Mouse (Mus musculus) hindbrain, embryonic 15.5 days (tissue): ENCODE data around the gene Blm. TPM values are rescaled to one million over a fixed set of nuclear protein-coding genes. Genes with fewer than 3 reads are reported as not detected.
A peak's percentile ranks its signal among the peaks of the same experiment; 100 is the strongest.

Source experiments
- ATAC-seq: fragments of 200-750 bp; cut with Nextera tagmentation; 2 replicates; pipeline ENCODE4 v1.8.0; 2017; ENCODE audit warnings: low read depth, moderate number of reproducible peaks, moderate TSS enrichment; ENCODE audit not compliant: low FRiP score
- H3K27ac ChIP-seq: fragments of 300-500 bp; sonication (generic); replicated peaks from 2 replicates; pipeline ENCODE4 v1.5.1; 2015; ENCODE audit warnings: mild to moderate bottlenecking, inconsistent platforms
- H3K27me3 ChIP-seq: fragments of 300-500 bp; sonication (generic); 2 replicates; pipeline ENCODE4 v1.6.1; 2015; ENCODE audit warnings: control low read depth, inconsistent platforms
- H3K36me3 ChIP-seq: fragments of 300-500 bp; sonication (generic); 2 replicates; pipeline ENCODE4 v1.6.1; 2015; ENCODE audit warnings: control low read depth, inconsistent platforms
- H3K4me1 ChIP-seq: fragments of 300-500 bp; sonication (generic); replicated peaks from 2 replicates; pipeline ENCODE4 v1.6.1; 2015; ENCODE audit warnings: control low read depth, inconsistent platforms
- H3K4me2 ChIP-seq: fragments of 300-500 bp; sonication (generic); 2 replicates; pipeline ENCODE4 v1.6.1; 2015; ENCODE audit warnings: moderate library complexity, mild to moderate bottlenecking, inconsistent platforms
- H3K4me3 ChIP-seq: fragments of 300-500 bp; sonication (generic); 2 replicates; pipeline ENCODE4 v1.5.1; 2015; ENCODE audit warnings: mild to moderate bottlenecking, inconsistent platforms
- H3K9ac ChIP-seq: fragments of 300-500 bp; sonication (generic); 2 replicates; pipeline ENCODE4 v1.6.1; 2015; ENCODE audit warnings: inconsistent platforms
- H3K9me3 ChIP-seq: fragments of 300-500 bp; sonication (generic); 2 replicates; pipeline ENCODE4 v1.6.1; 2016; ENCODE audit warnings: control low read depth, inconsistent platforms
- WGBS: fragments of 180-500 bp; shearing (Covaris S2); methylation state at CpG from one replicate; pipeline ENCODE4 v1.1.7; 2015; 5-methylcytosine and 5-hydroxymethylcytosine counted together
- polyA plus RNA-seq: library from polyadenylated mRNA; unstranded; fragments of >200 nt; fragmentation: Nextera tagmentation; extraction: Ambion mirVana; gene quantifications from 2 replicates; pipeline ENCODE4 v1.2.1, GENCODE M21; 2015

Gene Blm
- polyA plus RNA-seq, 1 experiment from 2014 or later: 9.0 TPM

DNA sequence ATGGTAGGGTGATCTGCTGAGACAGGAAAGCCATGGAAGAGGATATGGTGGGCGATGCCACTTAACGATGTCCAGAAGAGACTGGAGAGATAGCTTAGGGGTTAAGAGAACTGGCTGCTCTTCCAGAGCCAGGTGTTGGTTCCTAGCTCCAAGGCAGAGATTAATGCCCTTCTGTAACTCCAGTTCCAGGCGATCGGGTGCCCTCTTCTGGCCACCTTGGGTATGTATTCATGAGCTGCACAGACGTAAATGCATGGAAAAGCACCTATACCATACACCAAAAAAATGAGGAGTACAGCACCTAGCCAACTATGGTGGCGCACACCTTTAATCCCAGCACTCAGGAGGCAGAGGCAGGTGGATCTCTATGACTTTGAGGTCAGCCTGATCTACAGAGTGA lies 110.2 kb downstream of the Blm start:
- Histone ChIP-seq H3K4me2 (no peak overlapping the region), H3K9me3 (no peaks in the 10 kb centered on the region), H3K9ac (no peak overlapping the region), H3K4me1 (no peaks in the 10 kb centered on the region), H3K4me3 (no peak overlapping the region), H3K27ac (no peak overlapping the region), H3K36me3 (no peaks in the 10 kb centered on the region), H3K27me3 (no peaks in the 10 kb centered on the region)
- 73% methylated on average over 6 of the region's 6 CpGs for WGBS
- ATAC-seq: no peak

DNA sequence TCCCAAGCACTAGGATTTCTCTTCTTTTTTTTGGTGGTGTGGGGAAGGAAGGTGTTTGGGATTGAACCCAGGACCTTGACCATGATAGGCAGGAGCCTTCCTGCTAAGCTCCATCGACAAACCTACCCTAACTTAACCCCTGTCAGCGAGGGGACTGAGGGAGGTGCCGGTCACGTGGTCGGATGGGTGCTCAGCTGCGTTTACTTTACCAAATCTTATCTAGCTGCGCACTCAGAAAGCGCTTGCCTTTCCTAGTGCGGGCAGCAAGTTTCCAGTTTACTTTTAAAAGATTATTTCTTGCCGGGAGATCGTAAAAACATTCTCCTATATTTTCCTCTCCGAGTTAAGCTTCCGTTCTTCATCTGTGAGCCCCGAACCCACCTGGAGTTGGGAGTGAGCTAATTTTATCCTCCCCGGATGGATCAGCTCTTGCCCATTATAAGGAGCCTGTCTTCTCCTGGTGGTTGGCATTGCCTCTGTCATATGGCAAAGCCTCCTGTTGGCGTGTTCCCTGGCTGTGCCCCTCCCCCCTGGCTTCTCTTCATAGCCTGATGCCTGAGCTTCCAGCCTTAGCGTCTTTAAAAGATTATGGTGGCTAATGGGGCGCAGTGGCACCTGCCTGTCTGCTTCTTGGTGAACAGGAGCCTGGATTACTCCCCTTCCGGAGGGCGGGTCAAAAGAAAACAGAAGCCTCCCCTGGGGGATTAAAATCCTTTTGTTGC lies 112.0 kb downstream of the Blm start:
- Histone ChIP-seq H3K27me3 (no peaks in the 10 kb centered on the region), H3K9ac (no peak overlapping the region), H3K4me3 (no peak overlapping the region), H3K4me1 (no peaks in the 10 kb centered on the region), H3K9me3 (no peaks in the 10 kb centered on the region), H3K27ac (no peak overlapping the region), H3K4me2 (peak overlapping the region; percentile 30), H3K36me3 (no peaks in the 10 kb centered on the region)
- 32% methylated on average over 20 of the region's 20 CpGs for WGBS
- no peak for ATAC-seq

DNA sequence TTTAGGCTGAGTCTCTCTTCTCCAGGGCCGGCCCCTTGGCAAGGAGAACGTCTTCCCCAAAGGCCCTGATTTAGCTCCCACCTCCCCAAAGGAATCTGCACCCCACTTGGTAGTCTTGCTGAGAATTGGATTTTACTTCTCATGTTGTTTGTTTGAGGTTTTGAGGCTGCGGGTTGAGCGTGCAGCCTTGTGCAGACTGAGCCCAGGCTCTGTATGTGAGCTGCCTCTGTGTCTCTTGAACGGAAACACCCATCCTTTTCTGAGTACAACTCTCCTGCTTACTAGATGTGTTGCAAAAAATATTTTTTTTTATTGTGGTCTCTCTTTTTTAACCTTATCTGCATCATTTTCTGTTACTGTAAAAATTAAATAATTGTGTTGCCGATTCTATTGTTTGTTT lies 113.3 kb downstream of the Blm start:
- no peak for ATAC-seq
- no peak overlapping the region for H3K27ac ChIP-seq
- no peak overlapping the region for H3K9ac ChIP-seq
- H3K4me3 ChIP-seq: no peak overlapping the region
- no peaks in the 10 kb centered on the region for H3K4me1 ChIP-seq
- H3K36me3 ChIP-seq: no peaks in the 10 kb centered on the region
- 95% methylated on average over 6 of the region's 6 CpGs for WGBS
- H3K9me3 ChIP-seq: no peaks in the 10 kb centered on the region
- no peaks in the 10 kb centered on the region for H3K27me3 ChIP-seq
- no peak overlapping the region for H3K4me2 ChIP-seq

DNA sequence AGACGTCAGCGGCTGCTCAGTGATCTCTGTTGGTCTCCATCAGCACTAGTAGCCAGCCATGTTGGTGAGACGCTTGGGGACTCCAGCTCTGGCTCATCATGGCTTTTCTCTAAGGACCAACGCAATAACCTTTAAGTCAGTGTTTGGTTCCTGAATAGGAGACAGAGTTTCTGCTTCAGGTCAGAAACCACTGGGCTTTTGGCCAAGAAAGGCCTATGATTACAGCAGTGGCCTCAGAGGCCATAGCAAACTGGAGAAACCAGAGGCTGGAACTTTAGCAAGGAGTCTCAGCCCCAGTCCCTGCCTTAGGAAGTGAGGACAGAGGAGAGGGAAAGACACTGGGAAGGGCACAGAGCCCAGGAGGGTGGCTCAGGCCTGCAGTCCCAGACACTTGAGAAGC lies 114.3 kb downstream of the Blm start:
- H3K27me3 ChIP-seq: no peaks in the 10 kb centered on the region
- H3K4me2 ChIP-seq: no peak overlapping the region
- H3K4me3 ChIP-seq: no peak overlapping the region
- no peaks in the 10 kb centered on the region for H3K4me1 ChIP-seq
- no peak overlapping the region for H3K27ac ChIP-seq
- H3K36me3 ChIP-seq: no peaks in the 10 kb centered on the region
- 78% methylated on average over 4 of the region's 4 CpGs for WGBS
- no peak for ATAC-seq
- H3K9ac ChIP-seq: no peak overlapping the region
- no peaks in the 10 kb centered on the region for H3K9me3 ChIP-seq

DNA sequence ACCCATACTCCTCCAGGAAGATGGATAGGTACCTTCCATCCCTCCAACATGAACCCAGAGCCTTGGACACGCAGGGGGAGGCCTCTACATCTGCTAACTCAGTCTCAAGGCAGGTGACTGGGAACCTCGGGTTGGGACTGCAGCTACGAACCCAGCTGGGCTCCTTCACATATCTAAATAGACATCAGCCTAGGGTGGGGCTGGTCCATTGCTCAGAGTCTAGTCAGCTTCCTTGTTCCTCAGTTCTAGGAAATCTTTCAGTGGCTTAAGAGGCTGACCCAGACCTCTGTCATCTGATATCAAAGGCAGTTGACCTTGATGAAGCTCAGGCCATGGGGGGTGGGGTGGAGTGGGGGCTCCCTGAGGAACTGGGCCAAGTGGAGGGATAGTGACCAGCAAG lies 115.6 kb downstream of the Blm start:
- Histone ChIP-seq H3K27me3 (no peaks in the 10 kb centered on the region), H3K4me1 (no peaks in the 10 kb centered on the region), H3K9me3 (no peaks in the 10 kb centered on the region), H3K27ac (no peak overlapping the region), H3K9ac (no peak overlapping the region), H3K36me3 (no peaks in the 10 kb centered on the region), H3K4me3 (no peak overlapping the region), H3K4me2 (no peak overlapping the region)
- ATAC-seq: no peak
- WGBS: 69% methylated on average over 3 of the region's 3 CpGs

DNA sequence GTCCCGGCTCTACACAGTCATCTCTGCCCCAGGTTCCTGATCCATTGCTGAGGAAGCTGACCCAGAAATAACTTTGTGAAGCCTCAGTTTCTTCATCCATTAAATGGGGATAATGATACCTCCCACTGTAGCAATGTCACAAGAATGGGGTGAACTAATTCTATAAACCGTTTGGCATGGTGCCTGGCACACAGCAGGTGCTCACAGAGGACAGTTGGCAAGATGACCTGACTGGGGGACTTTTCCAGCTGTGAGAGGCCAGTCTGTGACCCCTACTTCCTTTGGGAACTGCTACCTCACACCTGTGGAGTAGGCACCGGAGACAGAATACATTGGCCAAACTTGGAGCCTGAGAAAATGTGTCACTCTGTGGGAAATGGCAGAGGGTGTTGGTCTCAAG lies 116.9 kb downstream of the Blm start:
- H3K27me3 ChIP-seq: no peaks in the 10 kb centered on the region
- no peak overlapping the region for H3K4me2 ChIP-seq
- no peak overlapping the region for H3K4me3 ChIP-seq
- no peak overlapping the region for H3K27ac ChIP-seq
- 77% methylated on average over 3 of the region's 3 CpGs for WGBS
- no peaks in the 10 kb centered on the region for H3K4me1 ChIP-seq
- H3K36me3 ChIP-seq: no peaks in the 10 kb centered on the region
- no peak for ATAC-seq
- no peak overlapping the region for H3K9ac ChIP-seq
- H3K9me3 ChIP-seq: no peaks in the 10 kb centered on the region

DNA sequence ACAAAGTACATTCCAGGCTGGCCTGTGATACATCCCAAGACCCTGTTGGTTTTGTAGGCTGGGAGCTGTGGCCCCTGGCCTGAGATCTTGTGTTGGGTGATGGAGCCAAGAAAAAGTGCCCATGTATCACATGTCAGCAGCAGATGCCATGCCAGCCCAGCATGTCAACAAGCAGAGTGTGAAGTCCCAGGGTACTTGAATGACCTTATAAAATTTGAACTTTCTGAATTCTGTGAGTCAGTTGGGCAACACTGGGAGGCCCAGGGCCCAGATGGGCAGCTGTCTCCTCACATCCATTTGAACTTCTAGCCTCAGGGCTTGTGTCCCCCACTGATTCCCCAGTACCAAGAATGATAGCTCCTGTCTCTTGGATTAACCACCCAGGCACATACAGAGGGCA lies 117.3 kb downstream of the Blm start:
- Histone ChIP-seq H3K4me1 (no peaks in the 10 kb centered on the region), H3K9ac (no peak overlapping the region), H3K36me3 (no peaks in the 10 kb centered on the region), H3K27me3 (no peaks in the 10 kb centered on the region), H3K4me2 (no peak overlapping the region), H3K4me3 (no peak overlapping the region), H3K27ac (no peak overlapping the region), H3K9me3 (no peaks in the 10 kb centered on the region)
- ATAC-seq: no peak

DNA sequence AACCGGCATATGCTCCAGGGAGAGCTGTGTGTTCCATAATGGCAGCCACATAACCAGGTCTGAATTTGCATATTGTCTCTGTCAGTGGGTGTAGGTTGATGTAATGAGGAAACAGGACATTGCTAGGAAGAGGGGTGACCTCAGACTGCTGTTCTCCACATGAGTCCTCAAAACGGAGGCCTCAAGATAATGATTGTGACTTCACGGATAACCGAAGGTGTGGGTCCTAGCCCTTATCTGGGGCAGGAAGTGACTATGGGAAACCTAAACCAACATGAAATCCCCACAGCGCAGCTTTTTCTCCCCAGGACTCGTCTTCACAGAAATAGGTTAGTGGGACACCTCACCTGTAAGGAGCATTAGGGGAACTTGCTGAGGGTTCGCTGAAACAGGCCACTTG lies 118.0 kb downstream of the Blm start:
- Histone ChIP-seq H3K27me3 (no peaks in the 10 kb centered on the region), H3K4me2 (no peak overlapping the region), H3K9me3 (no peaks in the 10 kb centered on the region), H3K9ac (no peak overlapping the region), H3K4me3 (no peak overlapping the region), H3K4me1 (no peaks in the 10 kb centered on the region), H3K36me3 (no peaks in the 10 kb centered on the region), H3K27ac (no peak overlapping the region)
- no peak for ATAC-seq
- 91% methylated on average over 7 of the region's 7 CpGs for WGBS

DNA sequence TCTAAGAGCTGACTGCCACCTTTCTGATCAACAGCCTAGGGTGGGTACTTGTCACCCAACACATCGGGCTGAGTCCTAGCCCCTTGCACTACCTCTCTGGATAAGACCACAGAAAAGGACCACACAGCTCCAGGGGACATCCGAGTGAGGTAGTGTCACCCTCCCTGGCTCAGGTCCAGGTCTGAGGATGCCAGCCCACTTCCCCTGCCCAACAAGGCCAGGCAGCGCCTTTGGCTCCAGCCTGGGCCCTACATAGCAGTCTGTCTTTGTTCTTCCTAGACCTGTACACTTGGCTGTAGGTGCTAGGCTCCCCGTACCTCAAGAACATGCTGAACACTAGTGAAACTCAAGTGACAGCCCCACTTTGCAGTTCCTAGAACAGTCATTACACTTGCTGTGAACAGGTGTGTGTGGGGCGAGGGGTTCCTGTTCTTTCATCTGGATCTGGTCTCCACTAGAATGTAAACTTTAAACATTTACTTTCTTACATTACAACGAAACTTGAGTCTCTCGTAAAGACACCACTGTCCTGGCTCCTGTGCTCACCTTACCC lies 120.5 kb downstream of the Blm start:
- Histone ChIP-seq H3K27ac (no peak overlapping the region), H3K4me1 (no peaks in the 10 kb centered on the region), H3K9me3 (no peaks in the 10 kb centered on the region), H3K4me2 (no peak overlapping the region), H3K4me3 (no peak overlapping the region), H3K9ac (no peak overlapping the region), H3K36me3 (no peaks in the 10 kb centered on the region), H3K27me3 (no peaks in the 10 kb centered on the region)
- 88% methylated on average over 7 of the region's 7 CpGs for WGBS
- ATAC-seq: no peak

DNA sequence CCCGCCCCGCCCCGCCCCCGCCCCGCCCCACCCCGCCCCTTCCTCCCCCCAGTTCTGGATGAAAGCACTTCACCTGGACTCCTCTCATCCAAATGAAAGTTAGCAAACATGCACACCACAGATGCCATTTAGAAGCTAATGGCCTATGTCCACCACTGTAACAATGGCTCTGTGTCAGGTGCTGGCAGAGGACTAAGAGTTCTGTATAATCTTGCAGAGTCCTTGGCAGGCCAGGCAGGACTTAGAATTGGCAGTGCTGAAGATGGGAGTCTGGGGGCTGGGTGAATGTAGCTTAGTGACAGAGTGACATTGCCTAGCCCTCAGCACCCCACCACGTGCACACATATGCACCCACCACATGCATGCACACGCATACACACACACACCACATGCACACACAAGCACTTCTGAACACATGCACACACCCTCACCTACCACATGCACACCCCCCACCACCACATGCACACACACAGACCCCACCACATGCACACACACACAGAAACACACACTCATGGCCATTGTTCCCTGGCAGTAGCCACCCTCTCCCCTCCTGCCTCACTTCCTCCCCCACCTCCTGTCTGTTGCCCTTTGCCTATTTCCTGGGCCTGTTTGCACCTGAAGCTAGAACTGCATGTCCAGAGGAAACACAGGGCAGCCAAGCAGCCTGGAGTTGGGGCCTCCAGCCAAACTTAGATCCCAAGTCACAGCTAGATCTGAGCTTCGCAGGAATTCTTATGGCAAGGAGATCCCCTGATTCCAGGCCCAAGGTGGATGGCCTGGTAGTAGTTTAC lies 121.2 kb downstream of the Blm start:
- Histone ChIP-seq H3K9me3 (no peaks in the 10 kb centered on the region), H3K4me1 (no peaks in the 10 kb centered on the region), H3K9ac (no peak overlapping the region), H3K4me3 (no peak overlapping the region), H3K4me2 (no peak overlapping the region), H3K36me3 (no peaks in the 10 kb centered on the region), H3K27me3 (no peaks in the 10 kb centered on the region), H3K27ac (no peak overlapping the region)
- WGBS: 78% methylated on average over 9 of the region's 9 CpGs
- ATAC-seq: peak; percentile 54; the same call in 1 of the 2 replicates

DNA sequence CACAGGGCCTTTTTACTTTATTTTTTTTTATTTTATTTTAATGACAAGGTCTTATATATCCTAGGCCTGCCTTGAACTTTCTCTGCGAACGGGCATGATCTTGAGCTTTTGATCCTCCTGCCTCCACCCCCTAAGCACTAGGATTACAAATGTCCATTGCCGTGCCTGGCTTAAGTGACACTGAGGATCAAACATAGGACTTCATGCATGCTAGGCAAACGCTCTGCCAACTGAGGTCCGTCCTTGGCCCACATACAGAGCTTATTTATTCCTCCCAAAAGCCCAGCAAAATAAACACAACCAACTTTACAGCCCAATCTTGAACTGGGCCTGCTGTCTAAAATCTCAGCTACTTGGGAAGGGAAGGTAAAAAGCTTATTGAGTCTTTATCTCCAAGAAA lies 122.1 kb downstream of the Blm start:
- no peaks in the 10 kb centered on the region for H3K27me3 ChIP-seq
- WGBS: 71% methylated on average over 5 of the region's 5 CpGs

DNA sequence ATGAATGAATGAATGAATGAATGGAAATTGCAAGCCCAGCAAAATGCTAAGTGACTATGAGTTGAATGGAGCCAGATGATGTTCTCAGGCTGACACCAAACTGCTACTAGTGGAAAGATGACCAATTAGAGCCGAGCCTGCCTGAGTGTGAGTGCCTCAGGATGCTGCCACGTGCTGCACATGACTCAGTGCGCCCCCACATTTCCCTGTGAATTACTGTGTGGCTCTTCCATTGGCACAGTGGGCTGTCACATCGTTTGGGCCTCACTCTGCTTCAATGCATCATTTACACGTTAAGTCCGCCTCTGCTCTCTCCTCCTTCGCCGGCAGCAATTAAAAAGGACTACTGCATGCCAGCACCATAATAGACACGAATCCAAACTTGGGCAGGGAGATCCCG lies 122.6 kb downstream of the Blm start:
- Histone ChIP-seq H3K4me1 (no peaks in the 10 kb centered on the region), H3K9ac (no peak overlapping the region), H3K27me3 (no peaks in the 10 kb centered on the region), H3K4me3 (no peak overlapping the region), H3K36me3 (no peaks in the 10 kb centered on the region), H3K4me2 (no peak overlapping the region), H3K27ac (no peak overlapping the region), H3K9me3 (no peaks in the 10 kb centered on the region)
- 60% methylated on average over 10 of the region's 10 CpGs for WGBS
- ATAC-seq: no peak

More for the DNA sequence above, 122.1 kb downstream of the Blm start:
- no peak overlapping the region for H3K4me2 ChIP-seq
- no peak overlapping the region for H3K4me3 ChIP-seq
- H3K27ac ChIP-seq: no peak overlapping the region
- no peaks in the 10 kb centered on the region for H3K4me1 ChIP-seq
- ATAC-seq: no peak
- no peaks in the 10 kb centered on the region for H3K36me3 ChIP-seq
- no peak overlapping the region for H3K9ac ChIP-seq
- H3K9me3 ChIP-seq: no peaks in the 10 kb centered on the region
